Mouse (Mus musculus): ENCODE measurements around the gene Pigr. TPM values are rescaled to one million over a fixed set of nuclear protein-coding genes. Genes with fewer than 3 reads are reported as not detected.

The Pigr gene
- polyA plus RNA-seq, 1 experiment from 2014 or later = not detected

DNA sequence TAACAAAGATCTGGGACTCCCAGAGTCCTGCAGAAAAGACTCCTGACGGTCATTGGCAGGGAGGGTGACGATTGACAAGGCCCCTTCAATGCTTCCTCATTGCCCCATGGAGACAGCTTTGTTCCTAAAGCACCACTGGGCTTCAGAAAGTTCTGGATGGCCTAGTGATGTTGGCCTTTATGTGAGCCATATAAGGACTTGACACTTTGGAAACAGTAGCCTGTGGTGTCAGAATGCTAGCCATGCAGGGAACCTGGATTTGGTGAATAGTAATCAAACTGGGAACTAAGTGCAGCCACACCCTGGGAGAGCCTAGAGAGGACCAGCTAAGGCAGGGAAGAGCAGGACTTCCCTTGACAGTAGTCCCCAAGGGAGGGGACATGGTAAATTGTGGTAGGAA, 25.0 kb upstream of the Pigr start:
- Histone ChIP-seq H3K4me1 (peaks cover 27% of the 10 kb centered on the region), H3K4me3 (no peak overlapping the region), H3K9ac (no peak overlapping the region), H3K4me2 (no peak overlapping the region), H3K36me3 (no peaks in the 10 kb centered on the region), H3K27me3 (replicated peaks) (0 out of 2 replicates have a peak, but pooled peaks cover 12% of the 10 kb centered on the region), H3K27ac (replicated peaks) (no peak overlapping the region), H3K9me3 (no peaks in the 10 kb centered on the region)
- no peak for ATAC-seq (ENCODE audit: extremely low read depth, insufficient number of reproducible peaks, low FRiP score, low TSS enrichment)
- 84% methylated on average over 2 of the region's 2 CpGs for WGBS

GRCm38 (mm10) chr1:130802976-130803375, 23.5 kb upstream of the Pigr start:
- Histone ChIP-seq H3K27me3 (replicated peaks) (0 out of 2 replicates have a peak, but pooled peaks cover 9% of the 10 kb centered on the region), H3K9me3 (no peaks in the 10 kb centered on the region), H3K4me1 (peaks cover 27% of the 10 kb centered on the region), H3K27ac (replicated peaks) (peak overlapping the region; percentile 72), H3K36me3 (no peaks in the 10 kb centered on the region), H3K4me3 (no peak overlapping the region), H3K9ac (no peak overlapping the region), H3K4me2 (no peak overlapping the region)
- WGBS = 48% methylated on average over 6 of the region's 6 CpGs
- ATAC-seq (ENCODE audit: extremely low read depth, insufficient number of reproducible peaks, low FRiP score, low TSS enrichment) = no peak

DNA sequence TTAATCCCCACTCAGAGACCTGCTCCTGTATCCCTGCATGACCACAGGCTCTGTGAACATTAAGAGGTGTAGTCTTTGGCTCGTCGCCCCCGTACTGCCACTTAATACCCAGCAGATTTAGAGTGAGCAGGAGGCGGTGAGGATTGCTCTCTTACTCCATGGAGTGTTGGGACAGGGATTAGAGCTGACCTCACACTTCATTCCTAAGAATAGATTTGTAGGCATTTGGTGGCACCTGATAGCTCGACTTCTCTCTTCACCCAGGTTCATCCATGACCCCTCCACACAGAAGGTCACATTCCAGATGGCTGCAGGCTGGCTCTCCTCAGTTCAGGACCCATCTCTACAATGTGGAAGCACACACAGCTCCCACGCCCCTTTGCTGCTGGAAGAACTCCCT, 22.2 kb upstream of the Pigr start:
- H3K36me3 ChIP-seq = no peaks in the 10 kb centered on the region
- H3K27ac ChIP-seq (replicated peaks) = peak overlapping the region; percentile 72
- peak overlapping the region; percentile 19 for H3K4me2 ChIP-seq
- WGBS = 31% methylated on average over 6 of the region's 6 CpGs
- ATAC-seq (ENCODE audit: extremely low read depth, insufficient number of reproducible peaks, low FRiP score, low TSS enrichment) = peak; percentile 22; the same call in 1 of the 2 replicates
- H3K4me1 ChIP-seq = peaks cover 27% of the 10 kb centered on the region
- 0 out of 2 replicates have a peak, but pooled peaks cover 9% of the 10 kb centered on the region for H3K27me3 ChIP-seq (replicated peaks)
- H3K9me3 ChIP-seq = no peaks in the 10 kb centered on the region
- H3K9ac ChIP-seq = no peak overlapping the region
- no peak overlapping the region for H3K4me3 ChIP-seq

DNA sequence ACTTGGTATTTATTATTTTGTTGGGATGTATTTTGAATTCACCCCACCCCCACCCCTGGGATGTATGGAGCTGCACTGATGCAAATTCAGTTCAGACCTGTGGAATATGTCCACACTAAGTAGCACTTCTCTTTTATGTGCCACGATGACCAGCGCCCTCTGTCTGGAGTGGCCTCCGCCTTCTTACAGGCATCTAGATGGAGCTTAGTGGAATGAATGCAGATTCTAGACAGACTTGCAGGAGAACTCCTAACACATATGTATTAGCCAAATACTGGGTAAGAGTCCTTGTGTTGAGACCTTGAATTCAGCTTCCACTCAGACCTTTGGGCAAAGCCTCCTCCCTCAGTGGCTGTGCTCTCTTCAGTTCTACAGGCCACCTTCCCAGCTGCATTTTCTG, 15.6 kb upstream of the Pigr start:
- Histone ChIP-seq H3K4me2 (no peak overlapping the region), H3K4me3 (no peak overlapping the region), H3K4me1 (no peaks in the 10 kb centered on the region), H3K36me3 (no peaks in the 10 kb centered on the region), H3K9ac (no peak overlapping the region), H3K27me3 (replicated peaks) (peaks cover 15% of the 10 kb centered on the region; the same call in 1 of the 2 replicates), H3K27ac (replicated peaks) (no peak overlapping the region), H3K9me3 (no peaks in the 10 kb centered on the region)
- WGBS = 70% methylated on average over 3 of the region's 3 CpGs
- no peak for ATAC-seq (ENCODE audit: extremely low read depth, insufficient number of reproducible peaks, low FRiP score, low TSS enrichment)

GRCm38 (mm10) chr1:130811316-130811715, 15.2 kb upstream of the Pigr start:
- no peaks in the 10 kb centered on the region for H3K36me3 ChIP-seq
- no peak overlapping the region for H3K9ac ChIP-seq
- no peak overlapping the region for H3K4me2 ChIP-seq
- no peaks in the 10 kb centered on the region for H3K4me1 ChIP-seq
- H3K4me3 ChIP-seq = no peak overlapping the region
- H3K27ac ChIP-seq (replicated peaks) = no peak overlapping the region
- H3K27me3 ChIP-seq (replicated peaks) = peaks cover 15% of the 10 kb centered on the region; the same call in 1 of the 2 replicates
- H3K9me3 ChIP-seq = no peaks in the 10 kb centered on the region
- 66% methylated on average over 17 of the region's 17 CpGs for WGBS
- no peak for ATAC-seq (ENCODE audit: extremely low read depth, insufficient number of reproducible peaks, low FRiP score, low TSS enrichment)

- Histone ChIP-seq H3K27me3 (replicated peaks) (peaks cover 15% of the 10 kb centered on the region; the same call in 1 of the 2 replicates), H3K9ac (no peak overlapping the region)
Measured at GRCm38 (mm10) chr1:130819737-130820136, 6.7 kb upstream of the Pigr start.

DNA sequence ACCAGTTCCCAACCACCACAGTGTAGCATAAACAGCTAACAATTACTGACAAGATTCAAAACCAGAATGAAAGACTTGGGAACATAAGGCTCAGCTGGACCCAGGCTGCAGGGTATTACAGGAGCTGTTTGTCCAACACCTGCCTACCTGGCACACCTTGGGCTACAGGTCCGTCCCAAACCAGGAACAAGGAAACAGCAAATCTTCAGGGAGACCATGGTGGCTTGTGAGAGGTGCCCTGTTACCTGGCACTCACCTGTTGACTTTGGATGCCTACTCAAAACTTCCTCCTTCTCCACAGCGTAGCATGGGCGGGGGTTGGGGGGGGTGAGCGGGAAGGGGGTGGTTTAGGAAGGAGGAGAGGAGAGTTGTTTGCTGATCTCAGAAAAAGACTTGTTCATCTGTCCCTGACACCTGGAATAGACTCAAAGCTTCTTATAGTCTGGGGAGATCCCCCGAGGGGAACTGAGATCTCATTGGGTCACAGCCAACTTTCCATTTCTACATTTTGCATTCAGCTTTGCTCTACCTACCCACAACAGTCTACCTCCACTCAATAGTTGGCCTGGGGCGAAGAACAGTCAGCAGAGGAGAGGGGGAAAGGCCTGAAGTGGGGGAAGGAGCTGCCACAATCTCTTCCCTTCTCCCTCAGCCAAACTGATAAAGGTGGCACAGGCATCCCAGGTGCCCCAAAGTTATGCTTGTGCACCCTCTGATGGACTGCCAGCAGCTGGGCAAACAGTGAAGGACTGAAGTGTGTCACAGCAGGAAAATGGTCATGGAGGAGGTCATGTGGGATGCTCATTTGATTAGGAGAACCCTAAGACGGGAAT, 6.0 kb upstream of the Pigr start:
- Histone ChIP-seq H3K4me1 (no peaks in the 10 kb centered on the region), H3K27me3 (replicated peaks) (peaks cover 14% of the 10 kb centered on the region; the same call in 1 of the 2 replicates), H3K27ac (replicated peaks) (no peak overlapping the region), H3K9ac (no peak overlapping the region), H3K9me3 (no peaks in the 10 kb centered on the region), H3K4me3 (no peak overlapping the region), H3K4me2 (no peak overlapping the region), H3K36me3 (no peaks in the 10 kb centered on the region)
- ATAC-seq (ENCODE audit: extremely low read depth, insufficient number of reproducible peaks, low FRiP score, low TSS enrichment) = no peak
- whole genome bisulfite sequencing = 71% methylated on average over 7 of the region's 7 CpGs

More at GRCm38 (mm10) chr1:130819737-130820136, 6.7 kb upstream of the Pigr start:
- no peaks in the 10 kb centered on the region for H3K9me3 ChIP-seq
- no peaks in the 10 kb centered on the region for H3K4me1 ChIP-seq
- no peak overlapping the region for H3K27ac ChIP-seq (replicated peaks)
- no peak for ATAC-seq (ENCODE audit: extremely low read depth, insufficient number of reproducible peaks, low FRiP score, low TSS enrichment)
- no peak overlapping the region for H3K4me2 ChIP-seq
- H3K4me3 ChIP-seq = no peak overlapping the region
- 68% methylated on average over 1 of the region's 1 CpGs for WGBS
- H3K36me3 ChIP-seq = no peaks in the 10 kb centered on the region

- H3K27me3 ChIP-seq (replicated peaks) = peaks cover 12% of the 10 kb centered on the region; the same call in 1 of the 2 replicates
- H3K4me2 ChIP-seq = no peak overlapping the region
- no peak for ATAC-seq (ENCODE audit: extremely low read depth, insufficient number of reproducible peaks, low FRiP score, low TSS enrichment)
- H3K4me3 ChIP-seq = no peak overlapping the region
- H3K9ac ChIP-seq = no peak overlapping the region
- no peaks in the 10 kb centered on the region for H3K4me1 ChIP-seq
- no peaks in the 10 kb centered on the region for H3K36me3 ChIP-seq
- 83% methylated on average over 2 of the region's 2 CpGs for WGBS
- H3K9me3 ChIP-seq = no peaks in the 10 kb centered on the region
- H3K27ac ChIP-seq (replicated peaks) = no peak overlapping the region
Measured at GRCm38 (mm10) chr1:130821149-130821471, 5.4 kb upstream of the Pigr start.

- no peaks in the 10 kb centered on the region for H3K9me3 ChIP-seq
- H3K4me3 ChIP-seq = no peak overlapping the region
- no peak for ATAC-seq (ENCODE audit: extremely low read depth, insufficient number of reproducible peaks, low FRiP score, low TSS enrichment)
- WGBS = 68% methylated on average over 9 of the region's 9 CpGs
- no peak overlapping the region for H3K9ac ChIP-seq
- no peaks in the 10 kb centered on the region for H3K36me3 ChIP-seq
- H3K27me3 ChIP-seq (replicated peaks) = peaks cover 19% of the 10 kb centered on the region
- no peak overlapping the region for H3K27ac ChIP-seq (replicated peaks)
- no peak overlapping the region for H3K4me2 ChIP-seq
- H3K4me1 ChIP-seq = no peaks in the 10 kb centered on the region
Measured at GRCm38 (mm10) chr1:130821911-130822625, 4.4 kb upstream of the Pigr start.

DNA sequence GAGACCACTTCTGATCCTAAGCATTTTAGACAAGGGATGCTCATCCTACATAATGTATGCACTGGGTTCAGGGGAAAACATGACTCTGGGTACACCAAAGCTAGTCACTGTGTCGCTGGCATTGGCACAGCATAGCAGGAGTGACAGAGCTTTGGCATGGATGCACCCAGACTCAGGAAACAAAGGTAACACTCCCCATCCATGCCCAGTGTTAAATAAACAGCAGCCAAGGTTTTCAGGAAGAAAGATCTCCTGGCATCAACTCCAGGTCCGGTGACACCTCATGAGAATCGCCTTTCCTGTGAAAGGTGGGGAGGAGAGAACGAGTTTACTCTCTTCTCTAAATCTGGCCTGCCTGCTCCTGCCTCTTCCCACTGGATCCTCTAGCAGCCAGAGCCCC, 2.2 kb downstream of the Pigr start:
- Histone ChIP-seq H3K36me3 (no peaks in the 10 kb centered on the region), H3K27me3 (replicated peaks) (peaks cover 21% of the 10 kb centered on the region), H3K4me3 (no peak overlapping the region), H3K9me3 (no peaks in the 10 kb centered on the region), H3K9ac (no peak overlapping the region), H3K27ac (replicated peaks) (no peak overlapping the region), H3K4me1 (peaks cover 31% of the 10 kb centered on the region), H3K4me2 (no peak overlapping the region)
- no peak for ATAC-seq (ENCODE audit: extremely low read depth, insufficient number of reproducible peaks, low FRiP score, low TSS enrichment)
- 68% methylated on average over 4 of the region's 4 CpGs for WGBS

DNA sequence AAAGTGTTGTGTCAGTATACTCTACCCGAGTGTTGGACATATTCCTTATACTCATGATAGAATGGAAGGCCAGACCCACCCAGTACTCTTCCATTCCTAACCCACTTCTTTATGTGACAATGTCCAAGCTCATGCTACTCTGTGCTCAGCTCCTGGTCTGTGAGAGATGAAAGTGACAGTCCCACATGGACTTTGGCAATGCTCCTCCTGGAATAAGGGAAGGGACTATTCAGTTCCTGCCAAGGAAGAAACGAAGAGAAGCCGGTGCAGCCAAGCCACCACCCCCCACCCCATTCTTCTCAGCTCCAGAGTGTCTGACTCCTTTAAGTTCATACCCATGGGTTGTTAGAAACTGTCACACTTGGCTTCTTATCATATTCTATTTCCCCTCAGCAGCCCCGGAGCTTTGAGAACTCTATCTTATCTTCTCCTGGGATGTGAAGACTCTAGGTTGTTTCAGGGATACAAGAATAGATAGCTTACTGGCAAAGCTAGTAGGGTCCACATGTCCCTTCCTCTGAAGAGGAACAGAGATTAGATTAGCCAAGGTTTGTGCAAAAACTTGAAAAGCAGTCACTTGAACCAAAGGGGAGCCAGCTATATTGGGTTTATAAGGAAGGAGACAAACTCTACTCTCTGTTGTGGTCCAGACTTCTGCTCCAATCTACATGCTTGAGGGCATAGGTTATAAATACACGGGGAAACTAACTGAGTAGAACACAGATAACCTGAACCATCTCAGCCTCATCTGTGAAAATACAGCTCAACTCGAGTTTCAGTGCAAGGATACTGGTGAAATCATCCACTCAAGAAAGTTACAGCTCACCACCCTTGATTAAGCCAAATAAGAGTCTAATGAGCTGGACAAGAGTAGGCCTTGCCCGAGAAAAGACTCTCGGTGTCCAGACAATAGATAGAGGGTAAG, 3.7 kb downstream of the Pigr start:
- 30% methylated on average over 8 of the region's 8 CpGs for WGBS
- peaks cover 32% of the 10 kb centered on the region for H3K4me1 ChIP-seq
- H3K36me3 ChIP-seq = no peaks in the 10 kb centered on the region
- ATAC-seq (ENCODE audit: extremely low read depth, insufficient number of reproducible peaks, low FRiP score, low TSS enrichment) = no peak
- H3K27ac ChIP-seq (replicated peaks) = no peak overlapping the region; the same call in 1 of the 2 replicates
- no peak overlapping the region for H3K4me3 ChIP-seq
- H3K27me3 ChIP-seq (replicated peaks) = peaks cover 14% of the 10 kb centered on the region
- H3K9ac ChIP-seq = no peak overlapping the region
- no peak overlapping the region for H3K4me2 ChIP-seq
- H3K9me3 ChIP-seq = no peaks in the 10 kb centered on the region

Data from heart, embryonic 13.5 days (tissue).